Mouse (Mus musculus): ENCODE data around the gene Usp13.

DNA sequence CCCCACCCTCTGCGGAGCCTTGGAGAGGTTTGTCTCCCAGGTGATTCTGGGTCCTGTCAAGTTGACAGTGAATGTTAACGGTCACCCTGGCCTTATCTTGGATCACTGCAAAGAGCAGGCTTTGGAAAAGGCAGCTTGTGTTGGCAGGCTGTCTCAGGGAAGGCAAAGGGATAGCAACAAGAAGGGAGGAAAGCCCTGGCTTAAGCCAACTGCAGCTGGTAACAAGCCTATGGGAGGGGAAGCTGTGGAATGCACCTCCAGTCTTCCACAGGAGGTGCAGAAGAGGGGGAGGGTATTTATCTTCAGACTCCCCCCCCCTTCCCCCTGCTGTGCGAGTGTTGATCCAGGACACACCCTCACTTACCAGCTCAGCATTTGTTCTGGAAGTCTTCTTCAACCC lies 5.3 kb downstream of the Usp13 start:
- TF ChIP-seq TAL1 (IDR thresholded peaks at IDR 0.05; ENCODE audit: low read length) (no peak), GATA1 (IDR thresholded peaks at IDR 0.05; ENCODE audit: low read length) (no peak)

All from erythroblast, embryonic 14.5 days (primary cell).